Mouse (Mus musculus) forebrain, postnatal 0 days (tissue): ENCODE measurements at regions not wholly inside any gene's neighbourhood (a gene's known extent, or its start where the extent isn't known, plus 50 kb on each side); places are given as distances from the start of the nearest gene placed in this dataset.

Source experiments
- ATAC-seq: fragments of 200-750 bp; cut with Nextera tagmentation; 2 replicates; pipeline ENCODE4 v1.8.0; 2017; ENCODE audit warnings: mild to moderate bottlenecking, moderate library complexity
- DNase-seq: peaks from one replicate; pipeline ENCODE4 v3.0.0-alpha.2; 2015
- H3K27ac ChIP-seq: fragments of 300-500 bp; sonication (generic); 2 replicates; pipeline ENCODE4 v1.5.1; 2014; ENCODE audit warnings: low read depth, mild to moderate bottlenecking, antibody characterized with exemption, low read length, moderate library complexity, mixed read lengths
- H3K27me3 ChIP-seq: fragments of 300-500 bp; sonication (generic); 2 replicates; pipeline ENCODE4 v1.6.1; 2014; ENCODE audit warnings: mild to moderate bottlenecking, low read length, mixed read lengths; ENCODE audit not compliant: insufficient read depth
- H3K36me3 ChIP-seq: fragments of 300-500 bp; sonication (generic); 2 replicates; pipeline ENCODE4 v1.6.1; 2014; ENCODE audit warnings: mild to moderate bottlenecking, moderate library complexity; ENCODE audit not compliant: insufficient read depth
- H3K4me1 ChIP-seq: fragments of 300-500 bp; sonication (generic); 2 replicates; pipeline ENCODE4 v1.6.1; 2014; ENCODE audit warnings: antibody characterized with exemption; ENCODE audit not compliant: insufficient read depth
- H3K4me2 ChIP-seq: fragments of 300-500 bp; sonication (generic); 2 replicates; pipeline ENCODE4 v1.6.1; 2014; ENCODE audit warnings: low read depth, mild to moderate bottlenecking, moderate library complexity
- H3K4me3 ChIP-seq: fragments of 300-500 bp; sonication (generic); 2 replicates; pipeline ENCODE4 v1.5.1; 2014; ENCODE audit warnings: low read depth, low read length, mixed read lengths
- H3K9ac ChIP-seq: fragments of 300-500 bp; sonication (generic); 2 replicates; pipeline ENCODE4 v1.6.1; 2014; ENCODE audit warnings: mild to moderate bottlenecking
- H3K9me3 ChIP-seq: fragments of 300-500 bp; sonication (generic); 2 replicates; pipeline ENCODE4 v1.6.1; 2016; ENCODE audit warnings: low read length
- CTCF ChIP-seq: sonication (generic); IDR thresholded peaks from 2 replicates; pipeline ENCODE4 v1.5.1; 2016; ENCODE audit warnings: antibody characterized with exemption, control low read depth, low read depth
- WGBS: fragments of 180-500 bp; shearing (Covaris S2); extraction: QIAGEN DNeasy Blood & Tissue Kit; methylation state at CpG from one replicate; pipeline ENCODE4 v1.1.7; 2014; 5-methylcytosine and 5-hydroxymethylcytosine counted together

DNA sequence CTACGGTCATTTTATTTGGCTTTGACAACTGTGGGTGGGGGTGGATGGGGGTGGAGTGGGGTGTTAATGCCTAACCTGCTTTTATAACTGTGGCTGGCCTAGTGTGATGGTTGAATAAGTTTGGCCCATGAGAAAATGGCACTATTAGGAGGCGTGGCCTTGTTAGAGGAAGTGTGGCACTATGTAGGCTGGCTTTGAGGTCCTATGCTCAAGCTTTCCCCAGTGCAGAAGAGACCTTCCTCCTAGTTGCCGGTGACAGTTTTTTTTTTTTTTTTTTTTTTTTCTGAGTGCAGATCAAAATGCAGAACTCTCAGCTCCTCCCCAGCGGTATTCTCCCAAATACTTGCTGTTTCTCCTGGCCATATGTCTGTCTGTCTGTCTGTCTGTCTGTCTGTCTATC, 404.6 kb upstream of the Smim15 start:
- no peak for TF ChIP-seq CTCF
- H3K4me1 ChIP-seq = 0 out of 2 replicates have a peak, but pooled peaks cover under 1% of the 10 kb centered on the region
- ATAC-seq = no peak
- 93% methylated on average over 4 of the region's 4 CpGs for WGBS
- no peaks in the 10 kb centered on the region for H3K9me3 ChIP-seq
- no peak for DNase-seq
- no peaks in the 10 kb centered on the region for H3K27me3 ChIP-seq
- no peaks in the 10 kb centered on the region for H3K36me3 ChIP-seq
- no peak overlapping the region for H3K27ac ChIP-seq
- no peak overlapping the region for H3K4me3 ChIP-seq
- H3K4me2 ChIP-seq = no peak overlapping the region
- H3K9ac ChIP-seq = no peak overlapping the region

- 96% methylated on average over 5 of the region's 5 CpGs for WGBS
- no peak overlapping the region for H3K4me2 ChIP-seq
- TF ChIP-seq CTCF = no peak
- no peaks in the 10 kb centered on the region for H3K36me3 ChIP-seq
- H3K4me3 ChIP-seq = no peak overlapping the region
- ATAC-seq = no peak
- H3K4me1 ChIP-seq = no peaks in the 10 kb centered on the region
- no peak overlapping the region for H3K27ac ChIP-seq
- no peak overlapping the region for H3K9ac ChIP-seq
- DNase-seq = no peak
- H3K9me3 ChIP-seq = no peaks in the 10 kb centered on the region
- no peaks in the 10 kb centered on the region for H3K27me3 ChIP-seq
Observed at GRCm38 (mm10) chr13:107637269-107637668, 407.0 kb upstream of the Smim15 start.

DNA sequence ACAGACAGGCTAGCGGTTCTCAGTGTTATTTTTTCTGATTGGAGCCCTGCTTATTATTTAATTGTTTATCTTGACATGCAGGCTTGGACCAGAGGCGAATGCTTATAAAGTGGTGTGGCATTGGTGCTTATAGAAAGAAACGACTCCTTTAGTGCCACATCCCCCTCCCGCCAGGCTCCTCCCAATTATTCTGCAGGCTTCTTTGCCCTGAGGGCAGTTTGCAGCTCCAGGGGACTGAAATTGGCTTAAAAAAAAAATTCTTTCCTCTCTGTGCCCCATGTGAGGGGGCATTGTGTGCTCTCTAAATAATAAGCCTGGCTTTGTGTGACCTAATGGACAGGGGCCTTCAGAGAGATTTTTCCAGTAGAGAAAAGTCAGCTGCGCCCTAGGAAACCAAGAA, 409.1 kb upstream of the Smim15 start:
- TF ChIP-seq CTCF = no peak
- H3K27me3 ChIP-seq = no peaks in the 10 kb centered on the region
- H3K4me3 ChIP-seq = no peak overlapping the region
- DNase-seq (no peak), ATAC-seq (no peak)
- H3K27ac ChIP-seq = no peak overlapping the region
- no peak overlapping the region for H3K9ac ChIP-seq
- H3K4me1 ChIP-seq = no peaks in the 10 kb centered on the region
- no peaks in the 10 kb centered on the region for H3K9me3 ChIP-seq
- WGBS = 26% methylated on average over 5 of the region's 5 CpGs
- H3K36me3 ChIP-seq = no peaks in the 10 kb centered on the region
- H3K4me2 ChIP-seq = no peak overlapping the region

DNA sequence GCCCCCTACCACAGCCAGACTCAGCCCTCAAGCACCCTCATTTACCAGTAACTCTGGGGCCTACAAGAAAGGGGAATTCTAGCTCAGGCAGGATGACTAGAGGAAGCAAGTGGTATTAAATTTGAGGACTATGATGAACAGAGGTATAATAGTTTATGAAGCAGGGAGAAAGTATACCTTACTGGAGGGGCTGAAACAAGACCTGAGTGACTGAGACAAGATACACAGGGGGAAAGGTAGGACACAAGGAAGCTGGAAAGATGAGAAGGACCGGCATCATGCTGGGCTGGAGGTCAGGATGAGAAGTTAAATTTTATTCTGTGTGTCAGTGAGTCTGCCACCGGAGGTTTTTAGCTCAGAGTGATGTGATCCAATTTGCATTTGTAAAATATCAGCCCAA, 417.2 kb upstream of the Smim15 start:
- H3K4me2 ChIP-seq = no peak overlapping the region
- no peak for ATAC-seq
- TF ChIP-seq CTCF = no peak
- H3K9me3 ChIP-seq = no peaks in the 10 kb centered on the region
- no peak for DNase-seq
- H3K27ac ChIP-seq = no peak overlapping the region
- H3K27me3 ChIP-seq = no peaks in the 10 kb centered on the region
- H3K9ac ChIP-seq = no peak overlapping the region
- no peaks in the 10 kb centered on the region for H3K4me1 ChIP-seq
- H3K4me3 ChIP-seq = no peak overlapping the region
- no peaks in the 10 kb centered on the region for H3K36me3 ChIP-seq
- WGBS = 72% methylated on average over 2 of the region's 2 CpGs

- TF ChIP-seq CTCF = no peak
- DNase-seq (no peak), ATAC-seq (no peak)
- Histone ChIP-seq H3K4me1 (no peaks in the 10 kb centered on the region), H3K9me3 (no peaks in the 10 kb centered on the region), H3K27me3 (no peaks in the 10 kb centered on the region), H3K27ac (no peak overlapping the region), H3K4me3 (no peak overlapping the region), H3K9ac (no peak overlapping the region), H3K36me3 (no peaks in the 10 kb centered on the region), H3K4me2 (no peak overlapping the region)
- 64% methylated on average over 8 of the region's 8 CpGs for WGBS
Observed at GRCm38 (mm10) chr13:107626670-107627069, 417.6 kb upstream of the Smim15 start.

DNA sequence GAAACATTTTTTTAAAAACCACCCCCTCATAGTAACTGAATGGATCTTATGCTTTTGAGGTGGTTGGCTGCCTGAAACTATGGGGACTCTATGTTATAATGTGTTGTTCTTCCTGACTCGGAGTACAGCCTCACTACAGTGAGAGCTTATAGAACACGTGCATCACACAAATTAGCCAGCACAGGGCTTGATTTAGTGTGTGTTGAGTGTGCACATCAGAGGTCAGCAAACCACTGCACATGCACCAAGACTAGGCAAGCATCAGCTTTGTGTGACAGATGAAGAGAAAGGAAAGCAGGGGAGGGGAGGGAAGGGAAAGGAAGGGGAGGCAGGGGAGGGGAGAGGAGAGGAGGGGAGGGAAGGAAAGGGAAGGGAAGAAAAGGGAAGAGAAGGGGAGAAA, 422.9 kb upstream of the Smim15 start:
- ATAC-seq = no peak
- H3K27ac ChIP-seq = no peak overlapping the region
- WGBS = 63% methylated on average over 2 of the region's 2 CpGs

DNA sequence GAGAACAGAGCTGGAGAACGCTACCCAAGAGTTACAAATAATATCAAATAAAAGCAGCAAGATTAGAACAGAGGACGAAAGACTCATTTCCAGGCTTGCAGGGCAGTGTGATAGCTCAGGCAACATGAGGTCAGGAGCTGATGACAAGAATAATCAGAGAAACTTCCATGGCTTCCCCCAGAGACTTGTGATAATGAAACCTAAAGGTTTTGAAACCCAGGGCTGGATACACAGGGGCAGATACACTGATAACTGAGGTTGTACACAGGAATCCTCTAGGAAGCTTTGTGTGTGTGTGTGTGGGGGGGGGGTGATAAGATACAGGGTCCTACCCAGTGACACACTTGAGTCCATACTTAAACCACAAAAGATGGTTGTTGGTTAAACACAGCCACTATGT, 423.4 kb upstream of the Smim15 start:
- H3K9me3 ChIP-seq = no peaks in the 10 kb centered on the region
- H3K4me3 ChIP-seq = no peak overlapping the region
- TF ChIP-seq CTCF = no peak
- no peak overlapping the region for H3K4me2 ChIP-seq
- H3K27ac ChIP-seq = no peak overlapping the region
- DNase-seq (no peak), ATAC-seq (no peak)
- H3K36me3 ChIP-seq = no peaks in the 10 kb centered on the region
- H3K9ac ChIP-seq = no peak overlapping the region
- H3K27me3 ChIP-seq = no peaks in the 10 kb centered on the region
- no peaks in the 10 kb centered on the region for H3K4me1 ChIP-seq
- WGBS = 75% methylated on average over 2 of the region's 2 CpGs

More for the DNA sequence above, 422.9 kb upstream of the Smim15 start:
- no peak overlapping the region for H3K4me3 ChIP-seq
- DNase-seq = no peak
- no peaks in the 10 kb centered on the region for H3K9me3 ChIP-seq
- H3K4me2 ChIP-seq = no peak overlapping the region
- no peaks in the 10 kb centered on the region for H3K4me1 ChIP-seq
- no peaks in the 10 kb centered on the region for H3K27me3 ChIP-seq
- no peak overlapping the region for H3K9ac ChIP-seq
- no peak for TF ChIP-seq CTCF
- no peaks in the 10 kb centered on the region for H3K36me3 ChIP-seq

GRCm38 (mm10) chr13:107620210-107620609, 424.0 kb upstream of the Smim15 start:
- WGBS = 32% methylated on average over 6 of the region's 6 CpGs
- no peak for ATAC-seq
- H3K27me3 ChIP-seq = no peaks in the 10 kb centered on the region

More at GRCm38 (mm10) chr13:107620210-107620609, 424.0 kb upstream of the Smim15 start:
- no peak for DNase-seq
- H3K4me1 ChIP-seq = no peaks in the 10 kb centered on the region
- no peak overlapping the region for H3K4me2 ChIP-seq
- no peaks in the 10 kb centered on the region for H3K36me3 ChIP-seq
- no peak overlapping the region for H3K27ac ChIP-seq
- H3K4me3 ChIP-seq = no peak overlapping the region
- TF ChIP-seq CTCF = no peak
- H3K9ac ChIP-seq = no peak overlapping the region
- no peaks in the 10 kb centered on the region for H3K9me3 ChIP-seq
